Mouse (Mus musculus): ENCODE results near the gene Ttbk1.

- no peak for TF ChIP-seq TAL1 (IDR thresholded peaks at IDR 0.05; ENCODE audit: low read length)
- TF ChIP-seq GATA1 (IDR thresholded peaks at IDR 0.05; ENCODE audit: low read length) = no peak
Measured at GRCm38 (mm10) chr17:46446264-46446663, 41.2 kb downstream of the Ttbk1 start.
